Mouse (Mus musculus) kidney, adult 9 months (tissue): ENCODE results near the gene Mag.
A peak's percentile ranks its signal among the peaks of the same experiment; 100 is the strongest.
"Not testable (repeated sequence)": the region's sequence is repeated elsewhere in the genome, so short reads cannot be mapped to it uniquely, and the experiment has no call there.

Source experiments
- DNase-seq: peaks from one replicate; pipeline ENCODE4 v3.0.0; 2022

Gene Mag

DNA sequence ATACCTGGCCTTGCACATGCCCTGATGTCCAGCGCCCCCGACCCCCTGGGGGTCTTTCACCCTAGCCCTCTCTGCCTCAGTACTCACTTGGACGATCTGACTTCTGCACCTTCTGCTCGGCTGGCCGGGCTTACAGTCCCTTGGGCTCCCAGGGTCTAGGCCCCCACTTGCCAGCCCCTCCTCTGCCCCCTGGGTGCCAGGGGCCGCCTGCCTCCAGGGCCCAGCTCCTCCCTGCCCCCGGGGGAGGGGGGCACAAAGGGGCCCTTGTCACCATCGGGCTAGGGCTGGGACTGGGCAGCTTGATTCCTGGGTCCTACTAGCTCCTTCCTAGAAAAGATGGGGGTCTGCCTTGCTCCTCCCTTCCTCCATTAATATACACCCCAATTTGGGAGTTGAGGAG, at the start of gene Mag:
Gene Mag (minus strand): TSS at position 142 of the 400 bp plus-strand sequence.
- DNase-seq: no peak

DNA sequence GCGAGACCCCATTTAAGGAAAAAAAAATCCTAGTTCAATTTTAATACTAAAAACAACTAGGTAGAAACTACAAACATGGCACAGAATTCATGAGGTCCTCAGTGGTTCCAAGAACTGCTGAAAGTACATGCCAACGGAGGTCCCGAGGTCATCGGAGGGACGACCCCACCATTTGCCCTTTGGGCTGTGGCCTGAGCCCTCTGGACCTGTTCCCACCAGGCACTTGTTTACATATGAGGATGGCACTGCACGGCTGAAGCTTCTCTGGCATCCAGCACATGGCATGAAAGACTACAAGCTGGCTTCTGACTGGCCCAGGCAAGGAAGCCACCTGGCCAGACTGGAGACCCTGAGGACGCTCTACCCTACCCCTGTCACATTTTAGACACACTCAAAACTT, 49.7 kb upstream of the Mag start:
- peak; percentile 31 for DNase-seq

DNA sequence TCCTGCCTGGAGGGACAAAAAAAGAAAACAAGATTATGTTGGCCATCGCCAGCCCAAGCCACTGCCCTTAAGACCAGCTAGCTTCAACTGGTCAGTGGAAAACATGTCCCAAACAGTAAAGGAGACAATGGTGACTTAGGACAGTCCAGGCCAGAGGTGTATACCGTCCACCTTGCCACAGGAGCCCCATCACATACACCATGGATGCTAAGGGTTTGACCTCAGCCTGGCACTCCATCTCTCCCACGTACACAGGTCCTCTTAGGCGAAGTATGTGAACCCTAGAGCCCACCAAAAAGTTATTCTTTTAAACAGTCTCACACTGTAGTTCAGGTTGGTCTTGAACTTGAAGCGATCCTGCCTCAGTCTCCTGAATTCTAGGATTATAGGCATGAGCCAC, 48.2 kb upstream of the Mag start:
- no peak for DNase-seq

DNA sequence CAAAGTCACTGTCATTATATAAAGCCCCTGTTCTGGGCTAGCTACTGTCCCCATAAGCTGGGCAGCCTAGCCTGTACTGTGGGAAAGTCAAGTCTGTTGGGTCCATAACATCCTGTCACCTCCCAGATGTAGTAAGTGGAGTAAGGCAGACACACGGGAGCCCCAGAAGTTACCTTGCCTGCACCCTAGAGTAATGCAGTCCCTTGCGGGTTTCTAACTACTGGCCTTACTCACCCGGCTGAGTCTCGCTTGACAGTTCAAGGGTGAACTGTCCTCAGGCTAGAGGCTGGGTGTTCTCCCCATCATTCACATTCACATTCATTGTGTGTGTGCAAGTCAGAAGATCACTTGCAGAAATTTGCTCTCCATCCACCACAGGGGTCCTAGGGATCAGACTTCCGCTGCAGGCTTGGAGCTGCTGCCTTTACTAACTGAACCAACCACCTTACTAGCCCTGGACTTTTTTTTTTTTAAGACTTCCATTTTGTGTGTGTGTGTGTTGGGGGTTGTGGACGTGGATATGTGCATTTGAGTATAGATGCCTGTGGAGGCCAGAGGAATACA, 45.2 kb upstream of the Mag start:
- no peak for DNase-seq

DNA sequence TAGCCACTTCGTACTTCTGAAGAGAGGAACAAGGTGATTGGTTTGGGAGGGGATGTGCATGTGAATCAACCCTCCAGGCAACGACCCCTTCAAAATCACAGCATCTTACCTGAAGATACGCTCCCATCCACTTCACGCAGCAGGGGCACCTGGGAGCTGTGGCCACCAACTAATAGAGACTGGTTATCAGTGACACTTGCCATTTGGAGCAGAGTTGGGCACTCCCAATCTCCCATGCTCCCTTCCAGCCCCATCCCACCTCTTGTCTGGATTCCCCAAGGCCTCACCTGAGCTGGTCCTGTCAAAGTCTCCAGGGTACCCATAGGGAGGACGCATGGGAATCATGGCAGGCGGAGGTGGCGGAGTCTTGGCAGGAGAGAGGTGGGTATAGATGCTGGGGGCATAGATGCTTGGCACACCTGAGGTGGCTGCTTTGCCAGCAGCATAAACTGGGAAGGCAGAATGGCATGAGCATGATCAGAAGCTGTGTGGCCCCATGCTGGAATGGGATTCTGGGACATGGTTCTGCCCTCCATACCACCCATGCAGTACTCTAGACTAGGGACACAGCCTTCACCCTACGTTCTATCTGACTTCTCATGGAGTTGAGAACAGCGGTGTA, 44.3 kb upstream of the Mag start:
- no peak for DNase-seq

DNA sequence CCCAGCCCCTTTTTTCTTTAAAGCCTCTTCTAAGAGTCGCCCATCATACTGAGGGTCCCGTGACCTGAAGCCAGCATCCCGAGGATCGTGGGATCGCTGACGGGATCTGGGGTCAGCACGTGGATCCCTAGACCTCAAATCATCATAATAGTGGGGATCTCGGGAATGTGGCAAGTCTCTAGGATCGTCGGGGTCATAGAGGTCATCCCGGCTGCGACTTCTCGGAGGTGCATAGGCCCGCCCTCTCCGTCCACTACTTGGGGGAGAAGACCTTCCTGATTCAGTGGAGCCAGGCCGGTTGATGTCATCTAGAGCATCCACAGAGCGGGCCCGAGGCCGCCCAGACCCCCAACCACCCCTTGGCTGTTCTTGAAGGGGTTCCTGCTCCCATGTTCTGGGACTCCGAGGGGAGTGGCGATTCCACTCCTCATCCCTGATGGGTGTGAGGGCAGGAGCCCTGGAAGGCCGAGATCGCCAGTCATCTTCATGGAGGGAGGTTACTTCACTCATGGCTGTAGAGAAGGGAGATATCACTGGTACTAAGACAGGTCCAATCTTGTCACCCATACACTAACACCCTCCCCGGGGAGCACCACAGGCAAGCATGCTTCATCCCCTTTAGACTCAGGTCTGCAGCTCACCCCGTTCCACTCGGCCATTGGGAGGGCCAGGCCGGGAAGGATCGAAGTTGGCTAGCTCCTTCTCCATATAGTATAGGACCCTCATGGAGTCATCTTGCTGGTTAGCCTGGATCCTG, 43.6 kb upstream of the Mag start:
- peak; percentile 44 for DNase-seq

DNA sequence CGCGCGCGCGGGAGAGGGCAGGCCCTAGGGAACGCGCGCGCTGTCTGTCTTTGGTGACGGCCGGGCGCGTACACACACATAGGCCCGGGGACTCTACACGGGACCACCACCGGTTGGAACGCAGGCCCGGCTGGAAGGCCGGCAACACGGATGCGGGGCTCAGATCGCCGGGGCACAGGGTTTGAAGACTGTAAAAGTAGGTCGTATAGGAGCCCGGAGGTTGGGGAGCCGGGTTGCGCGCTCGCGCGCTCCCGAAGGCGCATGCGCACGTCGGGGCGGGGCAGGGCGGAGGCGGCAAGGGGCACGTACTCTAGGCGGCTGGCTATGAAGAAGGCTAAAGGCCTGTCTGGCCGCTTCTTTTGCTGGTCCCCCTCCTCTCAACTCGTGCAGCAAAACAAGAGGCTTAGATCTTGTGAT, 42.7 kb upstream of the Mag start:
- DNase-seq: peak; percentile 95

DNA sequence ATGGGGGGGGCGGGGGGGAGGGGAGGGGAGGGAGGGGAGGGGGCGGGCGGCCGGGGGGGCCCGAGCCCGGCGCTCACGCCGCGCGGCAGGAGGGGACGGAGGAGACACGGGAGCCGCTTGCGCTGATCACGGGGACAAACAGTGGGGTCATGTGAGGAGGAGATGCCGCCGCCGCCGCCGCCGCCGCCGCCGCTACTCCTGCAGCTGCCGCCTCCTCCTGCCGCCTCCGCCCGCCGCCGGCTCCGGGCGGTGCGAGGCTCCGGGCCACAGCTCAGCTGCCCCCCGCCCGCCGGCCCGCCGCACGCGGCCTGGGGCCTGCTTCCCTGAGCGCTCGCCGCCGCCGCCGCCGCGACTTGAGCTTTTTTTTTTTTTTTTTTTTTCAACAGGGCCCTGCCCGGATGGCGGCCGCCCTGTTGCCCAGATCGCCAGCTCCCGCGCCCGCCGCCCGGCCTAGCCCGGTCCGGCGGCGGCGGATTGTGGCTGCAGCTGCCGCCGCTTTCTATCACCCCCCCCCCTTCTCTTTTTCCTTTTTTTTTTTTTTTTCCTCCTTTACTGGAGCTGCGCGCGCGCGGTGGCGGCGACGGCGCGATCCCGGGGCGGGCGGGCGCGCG, 42.2 kb upstream of the Mag start, which contains the start of gene Usf2:
Gene Usf2 (minus strand): TSS at position 48 of the 611 bp plus-strand sequence.
- DNase-seq: peak; percentile 77

DNA sequence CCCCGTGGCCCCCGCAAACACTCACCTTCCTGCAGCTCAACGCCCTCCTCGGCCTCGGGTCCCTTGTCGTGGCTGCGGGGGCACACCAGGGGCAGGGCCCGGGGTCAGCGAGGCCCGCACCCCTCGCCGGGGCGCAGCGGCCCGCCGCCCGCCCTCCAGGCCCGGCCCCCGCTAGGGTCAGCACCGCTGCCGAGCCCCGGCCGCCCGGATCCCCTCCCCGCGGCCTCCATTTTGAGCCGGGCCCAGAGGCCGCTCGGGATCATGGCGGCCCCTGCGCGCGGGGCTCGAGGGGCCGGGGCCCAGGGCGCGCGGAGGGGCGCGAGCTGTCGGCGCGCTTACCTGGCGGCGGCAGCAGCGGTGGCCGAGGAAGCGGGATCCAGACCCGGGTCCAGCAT, 41.7 kb upstream of the Mag start:
- DNase-seq: peak; percentile 51

DNA sequence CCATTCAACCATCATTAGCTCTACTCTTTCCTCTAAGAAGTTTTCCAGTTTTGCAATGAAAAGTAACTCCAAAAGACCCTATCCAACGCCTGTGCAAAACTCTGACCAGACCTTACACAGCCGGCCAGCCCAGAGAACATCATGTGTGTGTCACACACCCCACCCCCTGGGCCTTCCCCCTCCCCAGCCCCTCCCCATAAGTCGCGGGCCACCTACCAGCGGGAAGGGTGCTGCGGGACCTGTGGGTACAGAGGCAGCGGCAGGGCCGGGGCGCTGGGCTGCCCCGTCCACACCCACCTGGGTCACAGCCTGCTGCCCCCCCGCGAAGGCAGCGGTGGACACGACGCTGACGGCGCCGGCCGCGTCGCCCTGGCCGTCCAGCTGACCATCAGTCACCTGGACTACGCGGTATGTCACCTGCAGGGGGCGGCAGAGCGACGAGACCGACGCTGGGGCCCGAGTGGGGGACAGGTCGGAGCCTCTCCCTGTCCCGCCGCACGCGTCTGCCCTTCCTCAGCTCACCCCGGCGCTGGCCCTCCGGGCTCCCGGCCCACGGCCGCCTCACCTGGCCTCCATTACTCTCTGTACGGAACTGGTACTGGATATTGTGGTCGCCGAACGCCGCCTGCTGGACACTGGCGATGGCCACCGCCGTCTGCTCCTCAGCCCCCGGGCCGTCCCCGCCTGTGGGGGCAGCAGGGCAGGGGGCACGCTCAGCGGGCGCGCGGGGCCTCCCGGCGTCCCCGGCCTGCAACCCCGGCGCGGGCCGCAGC, 41.1 kb upstream of the Mag start:
- DNase-seq: peak; percentile 92

DNA sequence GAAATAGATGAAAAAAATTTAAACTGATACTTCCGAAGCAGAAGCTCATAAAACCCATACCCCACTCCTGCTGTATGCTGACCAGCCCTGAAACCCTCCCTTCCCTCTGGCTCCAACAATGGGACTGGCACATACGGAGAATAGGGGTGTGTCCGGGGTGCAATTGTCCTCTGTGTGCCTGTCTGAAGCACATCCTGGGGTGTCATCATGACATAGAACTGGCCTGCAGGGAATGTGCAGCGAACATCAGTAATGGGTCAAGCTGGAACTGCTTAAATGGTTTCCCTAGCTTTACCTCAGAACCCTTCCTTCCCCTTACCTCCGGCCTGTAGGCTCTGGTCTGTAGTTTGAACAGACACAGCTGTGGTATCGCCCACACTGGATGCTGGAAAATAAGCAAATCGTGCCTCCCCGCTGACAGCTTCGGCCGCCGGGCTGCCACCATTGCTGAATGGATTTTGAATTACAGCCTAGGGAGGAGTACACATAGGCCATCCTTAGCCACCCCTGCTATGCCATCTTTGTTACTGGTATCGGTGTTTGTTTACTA, 40.4 kb upstream of the Mag start:
- no peak for DNase-seq

DNA sequence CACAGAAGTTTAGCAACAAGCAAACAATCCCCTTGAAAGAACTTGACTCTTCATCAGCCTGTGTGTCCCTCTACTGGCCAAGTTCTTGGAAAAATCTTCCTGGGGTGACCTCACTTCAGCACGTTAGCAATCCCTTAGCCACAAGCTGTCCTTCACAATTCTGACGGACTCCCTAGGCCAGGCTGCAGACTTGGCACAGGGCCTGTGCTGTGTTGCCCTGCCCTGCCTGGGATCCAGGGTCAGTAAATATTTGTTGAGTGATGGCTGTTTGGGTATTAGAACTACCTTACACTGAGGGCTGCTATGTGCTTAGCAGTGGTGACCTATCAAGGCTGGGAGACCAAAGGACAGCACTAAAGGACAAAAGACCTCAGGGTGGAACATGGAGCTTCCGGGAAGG, 39.4 kb upstream of the Mag start:
- DNase-seq: no peak

DNA sequence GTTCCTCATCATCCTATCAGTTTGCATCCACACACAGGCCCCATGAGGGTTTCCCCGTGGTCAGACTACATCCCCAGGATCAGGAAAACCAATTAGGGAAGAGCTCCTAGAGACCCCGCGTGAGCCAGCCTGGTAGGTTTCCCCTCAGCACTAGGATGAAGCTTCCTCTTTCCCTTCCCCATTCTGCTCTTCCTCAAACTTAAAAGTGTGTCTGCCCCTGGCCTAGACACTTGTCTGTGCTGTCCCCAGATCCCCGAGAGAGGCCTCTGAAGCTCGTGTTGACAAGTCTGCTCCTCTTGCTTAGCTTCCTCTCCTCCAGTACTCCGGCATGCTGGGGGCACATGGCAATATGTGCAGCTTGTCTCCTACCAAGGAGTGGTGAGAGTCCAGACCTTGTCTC, 38.8 kb upstream of the Mag start:
- DNase-seq: no peak

DNA sequence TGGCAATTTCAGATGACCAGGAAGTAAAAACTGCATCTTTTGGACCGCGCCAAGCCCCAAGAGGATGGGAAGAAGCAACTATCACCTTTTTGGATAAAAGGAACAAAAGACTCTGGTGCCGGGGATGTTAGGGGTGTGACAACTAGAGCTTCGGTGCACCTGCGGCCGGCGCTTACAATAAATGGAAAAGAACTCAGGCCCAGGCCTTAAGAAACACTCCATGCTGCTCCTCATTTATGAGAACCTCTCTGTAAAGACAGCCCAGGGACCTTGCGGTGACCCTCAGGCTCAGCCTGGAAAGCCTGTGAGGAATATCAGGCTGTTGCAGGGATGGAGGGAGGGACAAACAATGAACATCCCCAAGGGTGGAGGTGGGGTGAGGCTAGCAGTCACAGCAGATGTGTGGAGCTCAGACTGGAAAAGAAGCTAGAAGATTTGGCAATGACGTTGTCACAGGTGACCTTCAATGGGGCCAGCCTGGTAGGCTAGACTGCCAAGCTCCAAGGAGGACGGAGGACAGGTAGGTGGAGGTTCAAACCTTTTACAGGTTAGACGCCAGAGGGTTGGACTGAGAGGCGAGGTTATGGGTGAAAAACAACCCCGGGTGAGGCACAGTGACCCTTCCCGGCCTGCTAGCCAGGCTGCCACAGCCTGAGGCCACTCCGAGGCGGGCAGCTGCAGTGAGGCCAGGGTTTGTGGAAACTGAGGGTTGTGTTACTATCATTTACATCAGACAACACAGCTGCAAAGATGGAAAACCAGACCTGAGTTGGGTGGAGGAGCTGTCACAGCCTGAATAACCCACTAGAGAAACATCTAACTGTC, 38.0 kb upstream of the Mag start:
- no peak for DNase-seq

DNA sequence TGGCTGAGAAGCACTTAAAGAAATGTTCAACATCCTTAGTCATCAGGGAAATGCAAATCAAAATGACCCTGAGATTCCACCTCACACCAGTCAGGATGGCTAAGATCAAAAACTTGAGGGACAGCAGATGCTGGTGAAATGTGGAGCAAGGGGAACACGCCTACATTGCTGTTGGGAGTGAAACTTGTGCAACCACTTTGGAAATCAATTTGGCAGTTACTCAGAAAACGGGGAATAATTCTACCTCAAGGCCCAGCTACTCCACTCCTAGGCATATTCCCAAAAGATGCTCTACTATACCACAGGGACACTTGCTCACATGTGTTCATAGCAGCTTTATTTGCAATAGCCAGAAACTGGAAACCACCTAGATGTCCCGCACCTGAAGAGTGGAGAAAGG, 35.2 kb upstream of the Mag start:
- not testable (repeated sequence) for DNase-seq

DNA sequence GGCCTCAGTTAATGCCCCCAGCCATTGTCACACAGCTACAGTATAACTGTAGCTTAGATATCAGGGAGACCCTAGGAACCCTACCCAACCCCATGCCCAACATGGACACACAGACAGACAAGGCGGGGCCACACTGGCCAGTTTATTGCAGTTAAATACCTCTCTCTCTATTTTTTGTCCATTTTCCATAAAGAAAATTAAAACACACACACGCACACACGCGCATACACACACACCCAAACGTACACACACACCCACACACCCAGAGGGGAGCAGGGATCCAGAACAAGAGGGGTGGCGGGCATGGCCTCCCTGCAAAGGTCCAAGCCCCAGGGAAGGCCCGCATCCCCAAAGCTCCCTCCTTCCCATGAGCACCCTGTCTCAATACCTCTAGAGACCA, 31.2 kb upstream of the Mag start:
- no peak for DNase-seq

DNA sequence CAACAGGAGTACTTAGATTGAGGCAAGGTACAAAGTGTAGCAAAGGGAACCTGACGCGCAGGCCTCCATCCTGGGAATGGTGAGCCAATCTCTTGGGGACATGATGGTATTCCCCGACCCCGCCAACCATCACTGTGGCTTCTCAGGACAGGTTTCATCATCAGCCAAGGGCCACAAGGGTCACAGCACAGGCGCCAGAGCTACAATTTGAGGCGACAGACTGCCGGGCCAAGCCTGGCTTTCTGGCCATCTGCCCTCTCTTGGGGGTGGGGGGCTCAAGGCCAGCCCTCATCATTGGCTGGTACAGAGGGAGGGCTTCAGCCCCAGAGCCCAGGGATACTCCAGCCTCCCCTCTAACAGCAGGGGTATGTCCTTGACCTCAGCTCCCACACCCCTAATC, 30.8 kb upstream of the Mag start:
- DNase-seq: not testable (repeated sequence)

DNA sequence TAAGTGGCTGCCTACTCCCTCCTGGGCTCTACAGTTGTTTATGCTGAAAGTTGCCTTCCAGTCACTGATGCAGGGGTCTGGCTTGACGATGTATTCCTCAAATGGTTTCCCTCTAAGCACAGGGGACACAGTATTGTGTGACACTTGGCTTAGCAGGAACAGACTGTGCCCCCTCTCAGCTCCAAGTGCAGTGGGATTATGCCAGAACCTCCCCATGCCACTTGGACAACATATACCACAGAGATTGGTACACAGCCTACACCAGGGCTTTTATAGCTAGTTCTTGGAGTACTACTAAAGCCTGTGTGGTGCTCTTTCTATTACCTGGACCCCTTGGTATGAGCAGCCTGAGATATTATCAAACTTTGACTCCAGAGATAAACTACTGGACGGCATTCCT, 30.0 kb upstream of the Mag start:
- not testable (repeated sequence) for DNase-seq

DNA sequence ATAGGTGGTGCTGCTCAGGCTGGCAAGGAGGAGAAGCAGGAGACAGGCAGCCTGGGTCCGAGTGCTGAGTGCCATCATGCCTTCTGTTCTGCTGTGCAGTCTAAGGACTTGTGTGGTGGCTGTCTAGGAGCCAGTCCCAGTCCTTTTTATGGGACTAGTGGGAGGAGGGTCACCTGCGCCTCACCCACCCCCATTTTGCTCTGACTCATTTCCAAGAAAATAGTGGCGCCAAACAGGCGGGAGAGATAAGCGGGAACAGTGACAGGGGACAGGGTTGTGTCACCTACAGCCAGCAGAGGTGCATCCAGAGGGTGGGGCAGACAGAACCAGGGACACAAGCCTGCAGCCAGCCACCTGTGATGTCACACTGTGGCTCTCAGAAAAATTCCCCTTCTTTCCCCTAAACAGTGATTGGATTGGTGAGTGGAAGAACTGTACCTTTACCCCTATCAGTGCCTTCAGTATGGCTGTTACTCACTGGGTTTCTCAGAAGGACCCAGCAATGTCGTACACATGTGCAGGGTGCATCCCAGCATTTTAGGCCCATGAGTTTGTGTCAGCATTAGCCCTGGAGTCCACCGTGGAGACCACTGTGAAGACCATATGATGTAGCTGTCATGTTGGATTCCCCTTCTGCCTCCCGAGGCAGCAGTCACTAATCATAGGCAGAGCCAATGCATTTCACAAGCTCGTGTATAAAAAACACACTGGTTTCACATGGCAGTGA, 29.4 kb upstream of the Mag start, which contains the start of gene Hamp:
Gene Hamp (minus strand): TSS at position 124 of the 727 bp plus-strand sequence.
- no peak for DNase-seq

DNA sequence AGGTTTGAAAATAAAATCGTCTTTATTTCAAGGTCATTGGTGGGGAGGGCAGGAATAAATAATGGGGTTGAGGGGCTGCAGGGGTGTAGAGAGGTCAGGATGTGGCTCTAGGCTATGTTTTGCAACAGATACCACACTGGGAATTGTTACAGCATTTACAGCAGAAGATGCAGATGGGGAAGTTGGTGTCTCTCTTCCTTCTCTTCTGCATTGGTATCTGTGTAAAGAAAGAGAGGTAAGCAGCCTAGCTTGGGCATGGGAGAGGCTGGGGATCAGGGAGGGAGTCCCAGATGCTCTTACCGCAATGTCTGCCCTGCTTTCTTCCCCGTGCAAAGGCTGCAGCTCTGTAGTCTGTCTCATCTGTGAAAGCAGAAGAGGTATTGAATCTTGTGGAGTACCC, 27.7 kb upstream of the Mag start:
- not testable (repeated sequence) for DNase-seq

DNA sequence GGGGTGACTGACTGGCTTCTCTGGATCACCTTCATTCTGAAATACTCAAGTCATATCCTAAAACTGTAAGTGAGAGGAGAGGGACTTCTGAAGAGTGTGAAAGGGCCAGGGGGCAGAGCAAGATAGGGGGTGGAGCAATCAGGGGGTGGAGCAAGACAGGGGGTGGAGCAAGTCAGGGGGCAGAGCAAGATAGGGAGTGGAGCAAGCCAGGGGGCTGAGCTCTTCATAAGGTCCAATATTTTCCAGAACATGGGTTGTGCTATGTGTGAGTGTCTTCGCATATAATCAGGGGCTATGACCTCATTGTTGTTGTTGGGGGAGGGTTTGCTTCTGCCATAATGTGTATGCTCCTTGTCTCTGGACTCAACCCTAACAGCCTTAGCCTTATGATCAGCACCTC, 25.4 kb upstream of the Mag start:
- DNase-seq: not testable (repeated sequence)
